Mouse (Mus musculus): ENCODE measurements around the gene Vstm4.

DNA sequence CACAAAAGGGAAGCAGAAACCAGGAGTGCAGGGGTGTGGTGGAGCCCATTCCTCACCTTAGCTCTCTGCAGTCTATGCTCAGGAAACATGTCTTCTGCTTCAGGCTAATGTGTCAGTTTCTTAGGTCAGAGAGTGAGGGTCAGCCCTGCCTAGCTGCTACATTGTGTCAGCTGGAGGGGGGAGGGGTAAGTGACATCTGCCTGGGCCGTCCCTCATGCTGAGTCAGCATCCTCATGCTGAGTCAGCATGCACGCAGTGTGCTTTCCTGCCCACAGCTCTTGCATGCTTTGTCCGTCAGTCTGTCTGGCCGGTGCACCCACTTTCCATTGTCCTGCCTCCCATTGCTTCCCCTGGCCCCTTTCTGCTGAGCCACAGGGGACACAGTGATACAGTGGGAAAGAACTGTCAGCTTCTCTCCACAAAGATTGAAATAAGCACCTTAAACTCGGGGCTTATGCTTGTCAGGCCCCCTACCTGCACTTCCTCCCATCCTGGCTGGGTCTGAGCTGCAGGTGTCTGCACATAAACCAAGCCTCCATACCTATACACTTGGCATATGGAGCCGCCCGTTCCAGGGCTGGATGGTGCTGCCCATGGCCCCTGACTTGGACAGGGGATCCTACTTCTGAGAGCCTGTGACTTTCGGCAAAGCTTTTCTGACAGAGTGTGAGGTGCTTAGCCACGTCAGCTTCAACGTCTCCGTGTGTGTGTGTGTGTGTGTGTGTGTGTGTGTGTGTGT lies 3.4 kb downstream of the Vstm4 start:
- TF ChIP-seq CTCF (IDR thresholded peaks at IDR 0.05; ENCODE audit: control insufficient read depth, insufficient read depth, insufficient read length) (no peak), MYOG (IDR thresholded peaks at IDR 0.05; ENCODE audit: control insufficient read depth, extremely low read depth, insufficient read length) (no peak), USF1 (IDR thresholded peaks at IDR 0.05; ENCODE audit: low read depth) (no peak), CEBPB (IDR thresholded peaks at IDR 0.05; ENCODE audit: low read depth) (no peak), MAX (IDR thresholded peaks at IDR 0.05) (no peak), FOSL1 (IDR thresholded peaks at IDR 0.05; ENCODE audit: insufficient read depth, low read length, poor library complexity, severe bottlenecking) (no peak)
